12 mouse cellular contexts compared by ENCODE assay signal in genomic region chr6:107749794-107750193, GRCm38 (mm10).
DNase-seq lines count a peak whose midpoint lies in the region; ATAC-seq and TF ChIP-seq lines count a peak whose summit lies in the region.
"Had no signal": no experiment of that assay in that cellular context is flagged by ENCODE, and none has a peak within 500 bp of the region (broad histone marks: within the 10 kb centered on the region; RNA-seq: fewer than 3 reads in every experiment).

No protein-coding gene starts in this region.

- H3K27ac ChIP-seq in heart, embryonic 16.5 days (ENCODE audit: low read length): no peak overlapping the region
- H3K27ac ChIP-seq in heart, embryonic 10.5 days: no peak overlapping the region
- no peak overlapping the region for H3K27ac ChIP-seq in midbrain, postnatal 0 days (ENCODE audit: low read depth, low read length)
- H3K27ac ChIP-seq in midbrain, embryonic 10.5 days (replicated peaks): no peak overlapping the region

- WGBS in heart, embryonic 16.5 days: 45% methylated on average over 2 of the region's 2 CpGs
- 68% methylated on average over 2 of the region's 2 CpGs for WGBS in heart, embryonic 10.5 days
- 57% methylated on average over 2 of the region's 2 CpGs for WGBS in midbrain, postnatal 0 days
- 83% methylated on average over 2 of the region's 2 CpGs for WGBS in midbrain, embryonic 10.5 days

- H3K4me1 ChIP-seq in heart, embryonic 16.5 days (ENCODE audit: control insufficient read depth, insufficient read depth, low read length): no peaks in the 10 kb centered on the region
- H3K4me1 ChIP-seq in heart, embryonic 10.5 days: no peaks in the 10 kb centered on the region
- no peaks in the 10 kb centered on the region for H3K4me1 ChIP-seq in midbrain, postnatal 0 days (ENCODE audit: insufficient read depth, low read length)
- H3K4me1 ChIP-seq in midbrain, embryonic 10.5 days: no peaks in the 10 kb centered on the region

- H3K9ac ChIP-seq in heart, embryonic 16.5 days (ENCODE audit: low read length): no peak overlapping the region
- no peak overlapping the region for H3K9ac ChIP-seq in midbrain, postnatal 0 days (replicated peaks; ENCODE audit: low read length, poor library complexity, severe bottlenecking)

- no peak overlapping the region for H3K4me3 ChIP-seq in heart, embryonic 16.5 days (ENCODE audit: low read length)
- no peak overlapping the region for H3K4me3 ChIP-seq in heart, embryonic 10.5 days
- H3K4me3 ChIP-seq in midbrain, postnatal 0 days (ENCODE audit: low read depth, low read length): no peak overlapping the region
- H3K4me3 ChIP-seq in midbrain, embryonic 10.5 days: no peak overlapping the region
- H3K4me3 ChIP-seq: myocyte had no signal

- no peak for TF ChIP-seq CTCF in midbrain, postnatal 0 days (IDR thresholded peaks at IDR 0.05)

- 0 out of 2 replicates have a peak, but pooled peaks have one; percentile 37 for ATAC-seq in heart, embryonic 16.5 days (replicated peaks; ENCODE audit: extremely low read depth, insufficient read depth, low FRiP score)
- no peak for ATAC-seq in midbrain, postnatal 0 days (ENCODE audit: low FRiP score)

- peak; percentile 61 for DNase-seq in adrenal gland, postnatal 10 days
- no peak for DNase-seq in adrenal gland, postnatal 4 days (ENCODE audit: low spot score in 2 of 2)
- DNase-seq in heart, embryonic 10.5 days (ENCODE audit: low spot score): no peak
- peak; percentile 62 for DNase-seq in midbrain, postnatal 0 days (ENCODE audit: low spot score)
- DNase-seq in midbrain, embryonic 10.5 days (ENCODE audit: low spot score): no peak
- peak; percentile 36 for DNase-seq in ovary, postnatal 14 days (ENCODE audit: low spot score)
- DNase-seq in right cerebral cortex, adult 2 months (ENCODE audit: low spot score in 2 of 2): no peak
- DNase-seq: kidney, postnatal 14 days; thymus, adult 2 months had no signal

- no peaks in the 10 kb centered on the region for H3K36me3 ChIP-seq in heart, embryonic 16.5 days (ENCODE audit: control insufficient read depth, insufficient read depth)
- no peaks in the 10 kb centered on the region for H3K36me3 ChIP-seq in heart, embryonic 10.5 days
- no peaks in the 10 kb centered on the region for H3K36me3 ChIP-seq in midbrain, postnatal 0 days (ENCODE audit: insufficient read depth, low read length)
- no peaks in the 10 kb centered on the region for H3K36me3 ChIP-seq in midbrain, embryonic 10.5 days

- H3K4me2 ChIP-seq in heart, embryonic 16.5 days (ENCODE audit: low read depth, low read length): no peak overlapping the region
- H3K4me2 ChIP-seq in midbrain, postnatal 0 days (ENCODE audit: low read depth, low read length, poor library complexity, severe bottlenecking): no peak overlapping the region
- H3K4me2 ChIP-seq: liver, embryonic 11.5 days had no signal

- no peaks in the 10 kb centered on the region for H3K27me3 ChIP-seq in heart, embryonic 16.5 days (ENCODE audit: control insufficient read depth, insufficient read depth, low read length)
- H3K27me3 ChIP-seq in heart, embryonic 10.5 days (ENCODE audit: insufficient read depth, poor library complexity, severe bottlenecking): no peaks in the 10 kb centered on the region
- H3K27me3 ChIP-seq in midbrain, postnatal 0 days (ENCODE audit: insufficient read depth, low read length): no peaks in the 10 kb centered on the region
- H3K27me3 ChIP-seq in midbrain, embryonic 10.5 days (ENCODE audit: low read depth, poor library complexity, severe bottlenecking): no peaks in the 10 kb centered on the region

- no peaks in the 10 kb centered on the region for H3K9me3 ChIP-seq in heart, embryonic 16.5 days (replicated peaks; ENCODE audit: control insufficient read depth, low read length)
- no peaks in the 10 kb centered on the region for H3K9me3 ChIP-seq in heart, embryonic 10.5 days
- H3K9me3 ChIP-seq in midbrain, postnatal 0 days (ENCODE audit: low read length): no peaks in the 10 kb centered on the region
- H3K9me3 ChIP-seq in midbrain, embryonic 10.5 days (replicated peaks): no peaks in the 10 kb centered on the region

Comparison
In these comparisons a context has a peak if more than half of its experiments do, and no peak if none do; other contexts are left out.
1. DNase-seq: peak in adrenal gland, postnatal 10 days (single experiment), midbrain, postnatal 0 days (single experiment) and ovary, postnatal 14 days (single experiment); none in adrenal gland, postnatal 4 days (0 of 2), heart, embryonic 10.5 days (single experiment), midbrain, embryonic 10.5 days (single experiment) and right cerebral cortex, adult 2 months (0 of 2).